Mouse (Mus musculus): ENCODE results near the gene Nkap.
"Not testable (repeated sequence)": the region's sequence is repeated elsewhere in the genome, so short reads cannot be mapped to it uniquely, and the experiment has no call there.

Nkap gene

DNA sequence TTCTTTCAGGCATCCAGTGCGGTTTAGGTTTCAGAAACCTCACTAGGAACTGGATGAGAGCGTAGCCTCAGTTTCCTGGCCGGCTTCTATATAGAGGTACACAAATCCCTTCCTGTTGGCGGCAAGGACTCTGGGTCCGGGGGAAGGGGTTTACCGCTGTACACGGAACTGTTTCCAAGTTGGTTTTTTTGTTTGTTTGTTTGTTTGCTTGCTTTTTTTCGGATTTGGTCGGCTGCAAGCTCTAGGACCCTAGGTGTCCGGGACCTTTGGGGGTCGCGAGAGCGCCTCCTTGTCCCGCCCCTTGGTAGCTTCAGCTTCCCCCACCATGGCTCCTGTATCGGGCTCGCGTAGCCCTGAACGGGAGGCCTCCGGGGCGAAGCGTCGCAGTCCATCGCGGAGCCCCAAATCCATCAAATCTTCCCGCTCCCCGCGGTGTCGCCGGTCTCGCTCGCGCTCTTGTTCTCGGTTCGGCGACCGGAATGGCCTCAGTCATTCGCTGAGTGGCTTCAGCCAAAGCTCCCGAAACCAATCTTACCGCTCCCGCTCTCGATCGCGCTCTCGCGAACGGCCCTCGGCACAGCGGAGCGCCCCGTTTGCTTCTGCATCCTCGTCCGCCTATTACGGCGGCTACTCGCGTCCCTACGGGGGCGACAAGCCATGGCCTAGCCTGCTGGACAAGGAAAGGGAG lies at the start of gene Nkap:
Gene Nkap, plus strand, starts transcription at position 125 of the 688 bp plus-strand sequence.
- peak; percentile 68 for DNase-seq (ENCODE audit: low spot score)

DNA sequence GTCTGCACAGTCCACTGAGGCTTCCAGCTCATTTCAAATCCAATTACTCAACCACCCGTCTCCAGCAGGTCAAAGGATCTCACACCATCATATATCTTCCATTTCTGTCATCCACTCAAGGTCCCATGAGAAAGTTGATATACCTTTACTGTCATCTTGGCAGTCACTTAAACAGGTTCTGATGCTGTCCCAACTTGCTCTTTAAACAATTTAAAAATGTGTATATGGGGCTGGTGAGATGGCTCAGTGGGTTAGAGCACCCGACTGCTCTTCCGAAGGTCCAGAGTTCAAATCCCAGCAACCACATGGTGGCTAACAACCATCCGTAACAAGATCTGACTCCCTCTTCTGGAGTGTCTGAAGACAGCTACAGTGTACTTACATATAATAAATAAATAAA lies 46.2 kb upstream of the Nkap start:
- not testable (repeated sequence) for DNase-seq (ENCODE audit: low spot score)

DNA sequence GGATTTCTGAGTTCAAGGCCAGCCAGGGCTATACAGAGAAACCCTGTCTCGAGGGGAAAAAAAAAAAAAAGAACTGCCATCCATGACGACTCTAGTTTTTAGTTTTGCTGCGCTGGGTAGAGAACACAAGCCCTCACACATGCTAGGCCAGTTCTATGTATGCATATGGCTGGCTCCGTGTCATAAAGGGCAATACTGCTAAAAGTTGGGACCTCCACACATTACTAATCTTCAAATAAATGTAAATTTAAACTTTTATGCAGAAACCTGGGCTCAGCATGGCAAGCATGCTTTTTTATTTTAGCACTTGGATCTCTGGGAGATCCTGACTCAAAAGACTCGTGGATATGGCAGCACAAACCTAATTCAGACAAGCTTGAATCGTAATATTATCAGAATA lies 45.4 kb upstream of the Nkap start:
- DNase-seq (ENCODE audit: low spot score), result no peak

DNA sequence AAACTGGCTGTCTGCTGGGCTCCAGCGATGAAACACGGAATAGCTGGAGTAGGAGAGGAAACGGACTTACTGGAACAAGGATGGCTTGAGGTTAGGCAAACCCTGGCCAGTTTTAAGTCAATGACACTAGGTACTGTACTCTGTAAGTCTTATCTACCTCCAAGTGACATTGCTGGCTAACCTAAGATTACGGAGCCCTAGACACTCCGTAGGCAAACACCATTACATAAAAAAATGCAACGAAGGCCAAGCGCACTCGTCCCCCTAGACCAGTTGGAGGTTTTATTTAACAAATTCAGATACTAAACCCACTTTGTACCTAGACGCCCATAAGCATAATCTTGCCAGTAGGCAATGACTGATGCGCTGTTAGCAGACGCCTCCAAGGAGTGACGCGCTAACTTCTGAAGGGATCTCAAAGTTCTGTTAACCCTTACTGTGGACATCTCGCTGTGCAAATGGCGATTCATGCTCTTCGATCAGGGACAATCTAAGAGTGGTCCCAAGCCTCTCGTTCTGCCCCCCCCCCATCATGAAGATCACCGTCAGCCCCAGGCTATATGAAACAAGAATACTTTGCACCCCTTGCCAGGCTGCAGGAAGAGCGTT lies 42.2 kb upstream of the Nkap start:
- no peak for DNase-seq (ENCODE audit: low spot score)

DNA sequence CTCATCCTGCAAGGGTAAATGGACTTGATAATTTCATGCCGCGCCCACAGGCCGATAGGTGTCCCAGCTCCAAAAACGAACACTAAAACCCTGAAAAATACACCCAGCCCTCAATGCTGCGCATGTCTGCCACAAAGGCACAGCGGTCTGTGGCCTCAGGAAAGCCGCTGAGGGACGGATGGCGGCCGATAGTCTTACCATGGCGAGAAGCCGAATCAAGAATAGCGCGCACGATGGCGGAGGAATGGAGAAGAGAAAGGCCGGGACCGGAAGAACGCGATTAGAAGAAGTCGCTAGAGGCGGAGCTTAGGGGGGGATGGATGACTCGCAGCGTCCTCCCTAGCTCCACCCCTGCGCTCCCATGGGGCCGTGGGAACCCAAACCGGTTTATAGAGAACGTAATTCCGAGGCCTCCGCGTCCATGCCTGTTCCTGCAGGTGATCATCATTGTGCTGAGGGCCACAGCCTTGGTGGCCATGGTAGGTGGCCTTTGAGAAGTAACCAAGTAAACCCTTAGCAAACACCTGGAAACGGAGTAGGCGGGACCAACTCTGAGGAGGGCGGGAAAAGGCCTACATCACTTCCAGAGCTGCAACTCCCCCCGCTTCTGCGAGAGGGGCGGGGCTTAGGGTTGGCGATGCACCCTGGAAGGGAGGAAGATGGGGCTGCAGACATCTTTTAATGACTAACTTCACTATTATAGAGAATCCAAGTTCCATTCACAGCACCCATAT lies 41.5 kb upstream of the Nkap start, which contains the start of gene Rpl39:
Gene Rpl39, minus strand, starts transcription at position 476 of the 734 bp plus-strand sequence.
- peak; percentile 65 for DNase-seq (ENCODE audit: low spot score)

DNA sequence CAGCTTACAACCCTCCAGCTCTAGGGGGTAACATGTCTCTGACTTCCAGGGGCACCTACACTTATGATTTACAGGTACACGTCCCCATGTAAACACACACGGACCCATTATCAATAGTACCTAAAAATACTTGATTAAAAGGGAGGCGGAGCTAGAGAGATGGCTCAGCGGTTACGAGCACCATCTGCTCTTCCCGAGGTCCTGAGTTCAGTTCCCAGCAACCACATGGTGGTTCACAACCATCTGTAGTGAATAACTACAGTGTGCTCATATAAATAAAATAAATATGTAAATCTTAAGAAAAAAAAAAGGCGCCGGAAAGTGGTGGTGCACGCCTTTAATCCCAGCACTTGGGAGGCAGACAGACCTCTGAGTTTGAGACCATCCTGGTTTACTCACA lies 40.9 kb upstream of the Nkap start:
- no peak for DNase-seq (ENCODE audit: low spot score)

DNA sequence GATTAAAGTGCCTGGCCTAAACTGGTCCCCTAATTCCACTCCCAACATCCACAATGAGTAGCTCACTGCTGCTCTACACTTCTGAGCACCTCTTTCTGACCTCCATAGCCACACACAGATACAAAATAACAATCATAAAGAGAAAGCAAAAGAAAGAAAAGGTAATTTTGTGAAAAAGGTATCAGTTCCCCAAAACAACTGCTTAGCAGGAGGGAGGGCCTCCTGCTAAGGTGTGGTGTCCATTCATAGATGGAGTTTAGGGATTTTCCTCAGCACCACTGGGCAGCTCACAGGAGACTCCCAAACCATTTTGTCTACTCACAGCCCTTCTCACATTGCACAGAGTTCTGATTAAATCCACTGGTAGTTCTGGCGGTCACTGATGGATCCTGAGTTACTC lies 37.8 kb upstream of the Nkap start:
- no peak for DNase-seq (ENCODE audit: low spot score)

DNA sequence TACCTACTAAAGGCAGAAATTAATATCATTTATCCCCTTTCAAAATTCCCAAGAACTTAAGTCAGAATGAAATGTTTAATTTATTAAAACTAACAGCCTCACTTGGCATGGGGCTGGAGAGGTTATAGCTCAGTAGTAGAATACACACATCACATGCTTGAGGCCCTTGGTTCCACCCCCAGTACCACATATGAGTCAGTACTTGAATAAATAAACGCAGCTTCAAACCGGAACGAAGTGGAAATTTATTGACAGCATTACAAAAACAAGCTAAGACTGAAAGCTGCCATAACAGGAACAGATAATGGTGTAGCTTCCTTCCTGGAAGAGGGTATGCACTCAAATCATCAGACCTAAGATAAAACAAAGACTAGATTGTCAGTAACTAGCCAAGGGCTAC lies 35.1 kb upstream of the Nkap start:
- no peak for DNase-seq (ENCODE audit: low spot score)

DNA sequence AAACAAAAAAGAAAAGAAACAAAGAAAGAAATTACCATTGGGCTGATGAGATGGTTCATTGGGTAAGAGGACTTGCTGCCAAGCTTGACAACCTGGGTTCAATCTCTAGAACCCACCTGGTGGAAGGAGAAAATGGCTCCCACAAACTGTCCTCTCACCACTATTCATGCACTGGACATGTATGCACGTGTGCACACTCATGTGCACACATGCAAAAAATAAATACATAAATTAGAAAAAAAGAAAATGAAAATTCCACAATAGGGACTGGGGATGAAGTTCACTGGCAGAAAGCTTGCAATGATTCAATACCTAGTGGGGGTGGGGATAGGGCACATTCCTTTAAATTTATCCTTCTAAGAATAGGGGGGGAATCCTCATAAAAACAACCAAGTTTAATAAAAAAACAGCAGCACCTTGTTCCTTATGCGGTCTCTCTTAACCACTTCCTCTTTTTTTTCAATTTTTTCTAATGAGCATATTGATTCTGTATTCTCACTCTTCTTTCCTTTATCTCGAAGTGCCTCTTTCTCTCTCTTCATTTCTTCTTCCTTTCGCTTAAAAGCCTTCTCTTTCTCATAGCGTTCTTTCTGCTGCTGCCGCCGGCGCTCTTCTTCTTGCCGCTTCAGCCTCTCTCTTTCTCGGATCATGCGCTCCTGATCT lies 31.4 kb upstream of the Nkap start:
- DNase-seq (ENCODE audit: low spot score), result no peak

DNA sequence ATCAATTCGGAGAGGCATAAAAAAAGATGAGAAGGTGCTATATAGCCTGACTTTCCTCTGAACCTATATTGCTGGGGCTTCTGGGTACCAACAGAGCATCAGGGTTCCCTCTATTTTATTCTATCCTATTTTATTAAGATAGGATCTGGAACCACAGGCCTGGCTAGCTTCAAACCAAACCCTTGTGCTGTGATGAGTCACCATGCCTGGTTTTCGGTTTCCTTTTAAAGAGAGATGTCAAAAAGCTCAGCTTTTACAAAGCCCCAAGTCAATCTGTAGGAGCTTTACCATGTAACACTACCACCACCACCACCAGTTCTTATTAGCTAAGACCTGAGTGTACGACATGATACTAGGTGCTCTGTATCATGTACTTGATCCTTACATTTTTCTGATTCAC lies 27.9 kb upstream of the Nkap start:
- no peak for DNase-seq (ENCODE audit: low spot score)

DNA sequence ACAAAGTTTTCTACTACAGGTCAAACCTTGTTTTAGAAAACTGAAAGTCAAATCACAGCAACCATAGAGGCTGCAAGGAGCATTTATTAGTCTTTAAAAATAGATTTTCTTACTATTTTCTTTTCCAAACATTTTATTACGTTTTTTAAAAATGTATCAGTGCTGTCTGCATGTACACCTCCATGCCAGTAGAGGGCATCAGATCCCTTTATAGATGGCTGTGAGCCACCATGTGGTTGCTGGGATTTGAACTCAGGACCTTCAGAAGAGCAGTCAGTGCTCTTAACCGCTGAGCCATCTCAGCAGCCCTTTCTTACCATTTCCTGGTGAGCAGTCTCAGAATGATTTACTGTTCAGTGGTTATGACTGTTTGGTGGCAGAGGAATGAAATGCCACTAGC lies 22.8 kb upstream of the Nkap start:
- DNase-seq (ENCODE audit: low spot score), result no peak

DNA sequence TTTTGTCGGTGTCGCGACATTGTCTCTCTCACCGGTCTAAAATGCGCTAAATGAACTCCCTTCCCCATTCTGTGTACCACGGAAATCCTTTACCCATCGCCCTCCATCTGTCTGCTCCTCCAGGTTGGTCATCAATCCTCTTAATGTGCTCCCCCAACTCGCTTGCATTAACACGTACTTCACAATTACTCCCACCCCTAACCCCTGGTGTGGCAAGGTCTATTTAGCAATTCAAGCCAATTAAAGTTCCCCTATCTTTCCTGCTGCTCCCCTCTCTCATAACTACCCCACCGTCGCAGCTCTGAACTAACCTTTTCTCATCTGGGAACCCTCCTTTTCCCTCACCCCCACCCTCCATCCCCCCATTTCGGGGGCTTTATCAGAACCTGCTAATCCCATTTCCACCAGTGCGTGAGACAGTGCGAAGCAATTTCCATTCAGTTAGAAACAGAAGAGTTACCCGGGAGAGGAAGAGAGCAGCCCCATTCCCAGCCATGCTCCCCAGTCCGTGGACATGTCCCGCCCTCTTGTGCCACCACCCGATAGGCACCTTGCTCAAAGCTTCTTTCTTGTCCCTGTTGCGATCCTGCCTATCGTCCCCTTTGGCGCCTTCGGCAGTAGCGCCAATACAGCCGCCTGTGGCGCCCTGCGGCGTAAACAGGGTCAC lies 16.9 kb upstream of the Nkap start:
- DNase-seq (ENCODE audit: low spot score), result no peak

DNA sequence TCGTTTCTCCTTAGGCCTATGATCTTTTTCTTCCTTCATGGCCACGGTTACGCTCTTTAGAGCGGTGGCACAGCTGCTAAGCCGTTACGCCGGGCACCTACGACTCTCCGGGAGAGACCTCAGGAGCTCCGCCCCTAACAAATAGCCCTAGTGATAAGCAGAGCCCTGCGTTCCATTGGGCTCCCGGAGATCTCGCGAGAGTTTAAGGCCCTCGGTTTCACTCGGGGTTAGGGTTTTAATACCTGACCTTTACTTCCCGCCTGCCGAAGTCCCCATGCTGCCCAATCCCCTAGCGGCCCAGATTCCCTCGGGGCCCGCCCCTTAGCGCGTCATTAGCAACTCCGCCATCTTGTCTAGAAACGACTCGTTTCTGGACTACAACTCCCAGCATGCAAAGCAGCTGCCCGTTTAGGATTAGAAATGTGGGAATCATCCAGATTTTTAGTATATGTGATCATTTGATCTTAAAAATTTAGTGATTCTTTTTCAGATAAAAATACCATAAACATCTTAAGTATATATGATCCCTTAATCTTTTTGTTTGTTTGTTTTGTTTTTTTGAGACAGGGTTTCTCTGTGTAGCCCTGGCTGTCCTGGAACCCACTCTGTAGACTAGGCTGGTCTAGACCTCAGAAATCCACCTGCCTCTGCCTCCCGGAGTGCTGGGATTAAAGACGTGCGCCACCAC lies 16.3 kb upstream of the Nkap start, which contains the start of gene Upf3b:
Gene Upf3b, minus strand, starts transcription at position 130 of the 688 bp plus-strand sequence.
- DNase-seq (ENCODE audit: low spot score), result peak; percentile 62

DNA sequence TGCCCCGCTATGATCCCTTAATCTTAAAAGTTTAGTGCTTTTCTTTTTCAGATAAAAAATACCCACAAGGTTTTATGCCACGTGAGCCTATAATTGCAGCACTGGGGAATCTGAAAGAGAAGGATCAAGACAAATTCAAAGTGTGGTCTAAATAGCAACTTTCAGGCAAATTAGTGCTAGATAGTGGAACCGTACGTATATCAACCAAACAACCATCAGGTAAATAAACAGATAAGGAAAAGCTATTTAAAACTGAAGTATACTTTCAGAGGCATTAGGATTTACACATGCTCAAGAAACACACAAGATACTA lies 15.8 kb upstream of the Nkap start:
- DNase-seq (ENCODE audit: low spot score), result no peak

DNA sequence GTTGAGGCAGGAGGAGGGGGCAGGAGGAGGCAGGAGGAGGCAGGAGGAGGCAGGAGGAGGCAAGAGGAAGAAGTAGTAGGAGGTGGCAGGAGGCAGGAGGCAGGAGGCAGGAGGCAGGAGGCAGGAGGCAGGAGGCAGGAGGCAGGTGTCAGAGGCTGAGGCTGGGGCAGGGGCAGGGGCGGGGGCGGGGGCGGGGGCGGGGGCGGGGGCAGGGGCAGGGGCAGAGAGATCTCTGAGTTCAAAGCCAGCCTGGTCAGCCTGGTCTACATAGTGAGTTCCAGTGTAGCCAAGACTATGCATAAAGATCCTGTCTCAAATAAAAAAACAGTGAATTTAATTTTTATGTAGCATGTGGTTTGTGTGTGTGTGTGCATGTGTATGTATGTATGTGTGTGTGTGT lies 9.5 kb upstream of the Nkap start:
- DNase-seq (ENCODE audit: low spot score), result no peak

DNA sequence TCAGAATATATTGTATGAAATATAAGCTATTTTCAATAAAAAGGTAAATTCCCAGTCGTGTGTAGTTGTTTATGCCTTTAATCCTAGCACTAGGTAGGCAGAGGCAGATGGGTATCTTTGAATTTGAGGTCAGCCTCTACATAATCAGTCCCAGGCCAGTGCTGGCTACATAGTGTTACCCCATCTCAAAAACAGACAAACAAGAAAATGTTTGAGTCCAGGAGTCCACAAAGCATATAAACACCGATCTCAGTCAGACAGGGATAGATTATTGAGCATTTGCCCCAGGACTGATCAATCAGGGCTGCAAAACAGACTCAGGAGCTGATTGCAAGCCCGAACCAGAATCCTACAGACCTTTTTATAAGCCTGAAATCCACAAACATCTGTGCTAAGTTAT lies 7.0 kb upstream of the Nkap start:
- no peak for DNase-seq (ENCODE audit: low spot score)

DNA sequence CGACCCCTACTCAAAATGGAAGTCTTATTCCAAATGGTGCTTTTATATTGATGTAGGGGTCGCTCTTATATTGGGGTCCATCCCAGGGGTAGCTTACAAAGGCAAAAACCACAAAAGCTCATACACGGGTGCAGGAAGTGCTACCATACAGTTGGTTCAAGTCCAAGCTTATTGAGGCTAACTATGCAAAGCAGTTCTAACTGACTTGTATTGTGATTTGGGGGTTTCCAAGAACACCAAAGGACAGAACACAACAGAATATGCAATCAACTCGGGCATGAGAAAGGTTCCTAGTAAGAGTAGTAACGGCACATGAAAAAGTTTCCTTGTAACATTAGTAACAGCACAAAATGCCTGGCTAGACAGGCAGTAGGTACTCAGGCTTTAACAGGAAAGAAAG lies 6.4 kb upstream of the Nkap start:
- DNase-seq (ENCODE audit: low spot score), result no peak

DNA sequence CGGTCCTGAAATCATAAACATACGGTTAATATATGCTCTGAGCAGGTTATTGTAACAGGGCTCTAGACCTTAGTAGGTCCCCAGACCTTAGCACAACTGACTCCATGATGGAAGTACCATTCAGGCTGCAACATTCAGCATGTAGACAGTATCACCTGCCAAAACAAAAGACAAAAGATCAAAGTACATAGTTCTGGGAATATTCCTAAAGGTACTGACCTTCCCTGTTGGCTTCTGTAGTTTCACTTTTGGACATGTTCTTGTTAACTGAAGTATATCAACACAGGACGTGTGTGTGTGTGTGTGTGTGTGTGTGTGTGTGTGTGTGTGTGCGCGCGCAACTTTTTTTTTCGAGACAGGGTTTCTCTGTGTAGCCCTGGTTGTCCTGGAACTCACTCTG lies 1.1 kb upstream of the Nkap start:
- DNase-seq (ENCODE audit: low spot score), result no peak

DNA sequence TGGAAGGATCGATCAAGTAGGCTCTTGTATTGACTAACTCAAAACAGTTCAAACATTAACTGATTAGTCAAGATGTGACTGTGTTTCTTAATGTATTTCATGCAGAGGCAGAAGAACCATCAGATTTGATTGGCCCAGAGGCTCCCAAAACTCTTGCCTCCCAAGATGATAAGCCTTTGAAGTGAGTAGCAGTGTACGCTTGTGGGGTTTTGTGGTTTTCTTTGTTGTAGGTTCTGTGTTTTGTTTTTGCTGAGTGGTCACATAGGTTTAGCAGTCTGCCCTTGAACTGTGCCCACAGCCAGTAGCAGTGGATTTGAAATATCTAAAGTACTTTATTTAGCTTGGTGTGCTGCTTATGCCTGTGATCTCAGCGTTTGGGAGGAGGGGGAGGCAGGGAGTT lies 15.1 kb downstream of the Nkap start:
- DNase-seq (ENCODE audit: low spot score), result no peak

DNA sequence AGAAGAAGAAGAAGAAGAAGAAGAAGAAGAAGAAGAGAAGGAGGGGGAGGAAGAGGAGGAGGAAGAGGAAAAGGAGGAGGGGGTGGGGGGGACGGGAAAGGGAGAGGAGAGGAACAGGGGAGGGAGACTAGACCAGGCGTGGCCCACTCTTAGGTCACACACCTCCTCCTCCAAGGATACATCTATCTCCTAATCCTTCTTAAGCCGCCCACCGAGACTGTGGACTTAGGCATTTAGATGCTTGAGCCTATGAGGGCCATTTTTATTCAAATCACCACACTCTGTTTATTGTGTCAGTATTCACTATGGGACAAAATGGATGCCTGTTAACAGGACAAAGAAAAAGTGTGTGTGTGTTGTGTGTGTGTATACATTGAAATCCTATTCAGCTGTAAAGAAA lies 17.9 kb downstream of the Nkap start:
- not testable (repeated sequence) for DNase-seq (ENCODE audit: low spot score)

DNA sequence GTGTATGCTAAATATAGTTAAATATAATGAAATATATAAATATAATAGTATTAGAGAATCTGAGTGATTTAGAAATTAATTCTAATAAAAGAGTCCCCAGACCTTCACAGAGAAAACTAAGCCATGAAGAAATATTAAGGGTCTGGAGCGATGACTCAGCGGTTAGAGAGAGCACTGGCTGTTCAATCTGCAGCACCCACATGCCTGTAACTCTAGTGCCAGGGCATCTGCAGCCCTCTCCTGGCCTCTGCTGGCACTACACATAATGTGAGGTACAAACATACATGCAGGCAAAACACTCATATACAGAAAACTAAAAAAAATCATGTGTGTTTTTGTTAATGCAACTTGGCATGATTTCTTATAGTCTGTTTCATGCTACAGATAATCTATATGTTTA lies 18.4 kb downstream of the Nkap start:
- no peak for DNase-seq (ENCODE audit: low spot score)

DNA sequence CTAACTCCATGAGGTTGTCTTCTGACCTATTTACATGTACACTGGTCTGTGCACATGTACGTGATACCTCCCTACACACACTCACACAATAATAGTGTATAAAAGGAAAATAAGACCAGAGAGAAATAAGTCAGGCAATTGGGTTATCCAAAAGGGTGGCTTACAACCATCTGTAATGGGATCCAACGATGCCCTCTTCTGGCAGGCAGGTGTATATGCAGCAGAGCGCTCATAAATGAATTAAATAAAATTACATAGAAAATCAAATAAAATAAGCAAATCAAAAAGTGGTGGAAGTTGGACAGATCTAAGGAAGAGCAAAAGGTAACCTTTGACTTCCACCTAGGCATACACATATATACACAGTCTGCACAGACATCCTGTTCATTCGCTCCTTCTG lies 31.2 kb downstream of the Nkap start:
- DNase-seq (ENCODE audit: low spot score), result no peak
